Mouse (Mus musculus) monocyte, adult 5-6 weeks (primary cell): ENCODE data around the gene Gprc5c. TPM values are rescaled to one million over a fixed set of nuclear protein-coding genes. Genes with fewer than 3 reads are reported as not detected.
A peak's percentile ranks its signal among the peaks of the same experiment; 100 is the strongest.
"Not testable (repeated sequence)": the region's sequence is repeated elsewhere in the genome, so short reads cannot be mapped to it uniquely, and the experiment has no call there.

ENCODE experiments used
- ATAC-seq: fragments of 153-309, 156-312 bp; replicated peaks from 2 replicates; pipeline ENCODE4 v1.8.0; 2017; ENCODE audit warnings: mild to moderate bottlenecking; ENCODE audit not compliant: low TSS enrichment, insufficient number of reproducible peaks, severe bottlenecking, poor library complexity, low FRiP score
- total RNA-seq: library from RNA; stranded (forward); fragments of 200-1000, 200-491, 200-594 nt; gene quantifications from 3 replicates; pipeline ENCODE4 v1.2.3, GENCODE M21; 2017

Gprc5c gene
- total RNA-seq, 1 experiment from 2014 or later: 1.9 TPM

DNA sequence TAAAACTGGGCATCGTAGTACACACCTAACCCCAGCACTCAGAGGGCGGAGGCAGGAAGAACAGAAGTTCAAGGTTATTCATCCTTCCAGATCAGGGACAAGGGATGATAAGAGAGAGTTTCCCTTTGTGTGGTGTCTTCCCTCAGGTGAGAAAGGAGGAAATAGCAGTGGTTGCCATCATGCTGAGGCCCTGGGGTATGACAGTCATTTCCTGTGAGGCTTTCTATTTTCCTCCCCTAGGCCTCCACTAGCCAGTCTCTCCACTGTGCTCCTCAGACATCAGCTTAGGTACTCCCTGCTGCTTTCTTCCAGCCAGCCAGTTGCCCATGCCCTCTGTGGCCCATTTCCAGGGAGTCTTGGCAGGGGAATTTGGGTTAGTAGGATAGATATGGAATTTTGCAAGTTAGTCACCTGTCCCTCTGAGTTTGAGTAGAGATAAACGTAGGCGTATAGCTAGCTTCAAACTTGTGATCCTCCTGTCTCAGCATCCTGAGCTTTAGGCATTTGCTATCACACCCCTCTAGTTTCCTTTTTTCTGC lies 32.4 kb downstream of the Gprc5c start:
- no peak for ATAC-seq

DNA sequence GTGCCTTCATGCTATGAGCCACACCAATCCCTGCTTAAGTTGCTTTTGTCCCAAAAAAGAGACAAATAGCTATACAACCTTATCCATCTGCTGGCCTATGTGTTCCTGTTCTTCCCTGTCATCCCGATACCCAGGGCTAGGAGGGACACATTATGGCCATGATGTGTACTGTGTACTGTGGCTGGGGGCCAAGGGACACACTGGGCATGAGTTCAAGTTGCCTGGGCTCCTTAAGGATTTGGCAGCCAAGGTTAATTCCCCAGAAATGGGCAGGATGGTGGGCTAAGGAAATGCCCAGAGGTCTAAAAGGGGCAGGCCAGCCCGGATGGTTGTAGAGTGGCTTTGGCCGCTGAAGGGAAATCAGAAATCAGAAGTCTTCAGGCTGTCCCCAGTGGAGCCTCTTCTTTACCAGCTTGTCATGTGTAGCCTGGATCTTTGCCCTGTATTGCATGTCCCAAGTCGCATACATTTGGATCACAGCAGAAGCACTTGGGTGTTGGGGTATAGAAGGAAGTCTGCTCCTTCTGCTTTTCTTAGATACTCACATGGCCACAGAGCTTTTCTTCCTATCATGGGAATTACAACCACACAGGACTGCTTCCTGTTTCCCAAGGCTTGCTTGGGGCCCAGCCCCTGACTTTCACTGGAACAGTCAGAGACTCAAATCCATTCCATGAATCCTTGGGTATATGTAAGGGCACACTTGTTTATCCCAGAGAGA lies 33.6 kb downstream of the Gprc5c start:
- peak; percentile 52 for ATAC-seq

DNA sequence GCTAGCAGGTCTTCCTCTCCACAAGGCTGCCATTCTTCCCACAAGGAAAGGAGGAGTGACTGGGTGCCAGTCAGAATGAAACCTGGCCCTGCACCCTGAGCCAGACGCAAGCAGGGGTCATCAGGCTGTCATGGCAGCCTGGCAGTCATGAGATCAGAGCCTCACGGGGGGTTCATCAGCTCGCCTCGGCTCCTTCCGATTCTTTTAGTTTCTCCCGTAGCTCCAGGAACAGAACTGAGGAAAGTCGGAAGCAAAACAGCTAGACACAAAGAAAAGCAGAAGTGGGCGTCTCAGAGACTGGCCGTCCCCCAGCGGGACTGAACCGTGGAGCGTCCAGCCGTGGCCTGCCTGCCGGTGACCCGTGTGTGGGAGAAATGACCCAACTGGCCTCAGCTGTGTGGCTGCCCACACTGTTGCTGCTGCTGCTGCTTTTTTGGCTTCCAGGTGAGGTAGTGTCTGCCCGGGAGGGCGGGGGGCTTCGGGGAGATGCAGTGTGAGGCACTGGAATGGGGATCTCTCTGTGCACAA lies 39.1 kb downstream of the Gprc5c start, which contains the start of gene Cd300a:
TSS of gene Cd300a (plus strand) at position 51 of the 528 bp plus-strand sequence.
- ATAC-seq: peak; percentile 58

DNA sequence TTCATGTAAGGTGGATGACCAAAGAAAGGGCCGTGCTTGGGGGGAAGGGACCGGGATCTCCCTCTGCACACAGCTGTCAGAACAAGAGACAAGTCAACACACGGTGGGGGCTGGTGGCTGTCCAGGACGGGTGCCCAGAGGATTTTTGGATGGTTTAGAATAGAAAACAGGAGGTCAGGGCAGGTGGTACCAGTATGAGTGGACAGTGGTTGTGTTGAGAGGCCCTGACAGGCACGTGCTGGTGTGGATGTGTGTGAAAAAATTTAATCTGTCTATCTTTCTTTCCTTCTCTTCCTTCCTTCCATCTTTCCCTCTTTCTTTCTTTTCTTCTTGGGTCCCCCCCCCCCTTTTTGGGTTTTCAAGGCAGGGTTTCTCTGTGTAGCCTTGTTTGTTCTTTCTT lies 39.6 kb downstream of the Gprc5c start:
- peak; percentile 16 for ATAC-seq

DNA sequence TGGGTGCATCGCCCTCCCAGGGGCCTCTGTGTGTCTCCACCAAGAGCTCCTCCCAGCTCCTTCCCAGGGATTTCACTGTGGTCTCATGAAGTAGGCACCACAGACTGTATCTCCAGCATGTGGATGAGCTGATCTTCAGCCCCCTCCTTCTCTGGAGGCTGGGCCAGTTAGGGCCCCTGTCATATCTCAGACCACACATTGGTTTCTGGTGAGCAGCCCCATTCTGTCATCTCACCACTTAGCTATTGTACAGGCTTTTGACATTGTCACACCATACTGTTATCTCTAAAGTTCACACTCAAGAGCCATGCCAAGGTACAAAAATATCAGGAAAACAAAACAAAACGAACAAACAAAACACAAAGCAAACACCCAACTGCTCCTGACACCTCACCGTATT lies 45.1 kb downstream of the Gprc5c start:
- ATAC-seq: no peak

DNA sequence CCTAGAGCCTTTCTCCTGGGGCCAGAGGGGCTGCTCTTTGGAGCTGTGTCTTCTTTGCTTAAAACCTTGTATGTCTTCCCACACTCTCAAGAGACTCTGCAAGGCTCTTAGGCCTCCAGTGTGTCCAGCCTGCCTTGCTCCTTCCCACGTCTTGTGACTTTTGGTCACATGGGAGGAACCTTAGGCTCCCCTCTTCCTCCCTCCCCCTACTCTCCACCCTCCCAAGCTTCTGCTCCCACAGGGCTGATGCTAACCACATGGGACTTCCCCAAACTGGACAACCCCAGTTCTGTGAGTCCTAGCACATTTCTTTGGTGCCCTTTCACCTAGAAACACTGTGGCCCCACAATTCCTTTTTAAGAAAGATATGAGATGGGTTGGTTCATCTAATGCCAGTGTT lies 47.1 kb downstream of the Gprc5c start:
- peak; percentile 64 for ATAC-seq

DNA sequence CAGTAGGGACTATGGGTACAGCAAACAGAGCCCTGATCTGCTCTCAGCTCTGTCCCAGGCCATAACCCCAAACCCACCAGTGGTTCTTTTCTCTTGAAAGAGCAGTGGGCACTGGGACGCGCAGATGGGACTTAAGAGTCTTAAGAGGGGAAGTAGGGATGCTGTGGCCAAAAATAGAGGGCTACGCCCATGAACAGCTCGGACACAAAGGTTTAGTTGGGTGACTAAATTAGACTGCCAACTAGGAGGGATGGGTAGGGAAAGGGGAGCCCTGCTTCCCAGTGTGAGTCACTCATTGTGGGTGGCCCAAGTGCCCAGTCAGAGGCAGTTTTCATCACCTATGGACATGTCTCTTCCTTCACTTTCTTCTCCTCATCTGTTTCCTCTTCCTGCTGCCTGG lies 52.3 kb downstream of the Gprc5c start:
- ATAC-seq: peak; percentile 44; the same call in 1 of the 2 replicates

DNA sequence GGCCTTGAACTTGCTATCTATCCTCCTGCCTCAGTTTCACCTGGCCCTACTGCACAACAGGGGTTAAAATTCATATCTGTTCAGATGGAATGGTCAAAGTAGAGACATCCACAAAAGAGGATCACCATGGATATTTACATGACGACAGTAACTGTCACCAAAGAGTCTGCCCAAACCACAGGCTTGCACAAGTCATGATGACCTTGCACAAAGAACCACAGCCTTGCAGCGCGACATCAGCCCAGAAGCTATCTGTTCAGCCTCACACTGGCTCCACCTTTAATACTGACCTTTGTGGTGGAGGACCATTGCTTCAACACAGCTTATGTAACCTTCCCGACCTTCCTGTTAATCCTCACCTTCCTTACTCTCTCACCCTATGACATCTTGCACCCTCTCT lies 56.6 kb downstream of the Gprc5c start:
- ATAC-seq: peak; percentile 68

DNA sequence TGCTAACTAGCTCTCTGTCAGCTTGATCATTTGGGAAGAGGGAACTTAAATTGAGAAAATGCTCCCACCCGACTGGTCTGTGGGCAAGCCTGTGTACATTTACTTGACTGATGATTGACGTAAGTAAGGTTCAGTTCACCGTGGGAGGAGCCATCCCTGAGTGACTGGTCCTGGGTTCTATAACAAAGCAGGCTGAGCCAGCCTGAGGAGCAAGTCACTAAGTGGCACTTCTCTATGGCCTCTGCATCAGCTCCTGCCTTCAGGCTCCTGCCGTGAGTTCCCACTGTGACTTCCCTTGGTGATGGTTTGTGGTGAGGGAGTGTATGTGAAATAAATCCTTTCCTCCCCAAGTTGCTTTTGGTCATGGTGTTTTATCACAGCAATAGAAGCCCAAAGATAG lies 57.1 kb downstream of the Gprc5c start:
- ATAC-seq: peak; percentile 52

DNA sequence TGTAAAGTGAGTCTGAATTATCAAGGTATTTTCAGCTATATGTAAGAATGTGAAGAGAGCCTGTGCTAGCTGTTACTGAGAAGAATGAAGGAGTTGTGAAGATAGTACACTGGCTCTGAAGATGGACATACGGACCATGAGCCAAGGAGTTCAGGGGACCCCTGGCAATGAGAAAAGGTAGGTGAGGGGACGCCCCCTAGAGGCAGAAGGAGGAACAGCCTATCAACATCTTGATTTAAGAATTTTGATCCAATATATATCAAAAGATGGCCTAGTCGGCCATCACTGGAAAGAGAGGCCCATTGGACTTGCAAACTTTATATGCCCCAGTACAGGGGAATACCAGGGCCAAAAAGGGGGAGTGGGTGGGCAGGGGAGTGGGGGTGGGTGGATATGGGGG lies 58.6 kb downstream of the Gprc5c start:
- ATAC-seq: not testable (repeated sequence)

DNA sequence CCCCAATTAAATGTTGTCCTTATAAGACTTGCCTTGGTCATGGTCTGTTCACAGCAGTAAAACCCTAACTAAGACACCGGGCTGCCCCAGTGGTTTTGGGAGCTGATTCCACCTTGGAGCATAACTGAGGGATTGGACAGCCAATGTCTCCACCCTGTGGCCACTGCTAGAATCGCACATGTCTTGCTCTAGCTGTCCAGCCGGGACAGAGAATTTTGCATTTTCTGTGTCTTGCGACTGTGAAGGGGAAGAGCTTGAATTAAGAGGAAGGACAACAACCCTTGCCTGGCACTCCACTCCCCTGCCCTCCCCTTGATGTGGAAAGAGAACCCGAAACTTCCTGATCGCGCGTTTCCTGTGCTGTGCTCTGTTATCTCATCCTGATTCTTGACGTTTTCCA lies 61.9 kb downstream of the Gprc5c start:
- ATAC-seq: peak; percentile 70

DNA sequence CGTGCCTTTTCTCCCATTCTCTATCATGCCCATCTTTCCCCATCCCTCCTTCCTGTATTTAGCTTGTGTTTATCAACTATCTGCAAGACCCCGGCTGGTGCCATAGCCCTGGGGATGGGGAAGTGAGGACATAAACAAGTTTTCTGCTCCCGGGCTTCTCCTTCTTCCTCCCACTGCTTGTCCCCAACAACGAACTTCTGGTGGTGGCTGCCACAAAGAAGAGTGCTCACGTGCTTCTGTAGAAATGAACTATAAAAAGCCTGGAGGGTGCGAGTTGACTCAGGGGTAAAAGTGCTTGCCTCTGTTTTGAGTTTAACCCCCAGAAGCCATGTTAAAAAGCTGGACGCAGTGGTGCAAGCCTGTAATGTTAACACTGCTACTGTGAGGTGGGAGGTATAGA lies 64.0 kb downstream of the Gprc5c start:
- peak; percentile 4; the same call in 1 of the 2 replicates for ATAC-seq

DNA sequence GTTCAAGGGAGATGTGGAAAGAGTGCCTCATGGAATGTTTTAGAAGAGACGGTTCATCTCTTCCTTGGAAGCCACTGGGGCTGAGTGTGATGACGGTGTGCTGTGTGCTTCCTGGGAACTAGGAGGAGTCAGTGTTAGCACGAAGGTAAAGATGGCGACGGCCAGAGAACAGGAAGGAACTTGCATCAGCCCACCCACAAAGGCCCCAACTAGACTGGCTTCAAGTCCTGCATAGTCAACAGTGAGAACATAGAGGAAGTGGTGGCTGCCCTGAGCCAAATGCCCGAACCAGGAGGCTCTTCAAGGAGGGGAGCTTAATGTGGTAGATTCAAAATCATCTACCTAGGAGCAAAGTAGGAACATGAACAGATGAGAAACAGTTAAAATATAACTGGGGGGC lies 66.2 kb downstream of the Gprc5c start:
- peak; percentile 49 for ATAC-seq

Other genes starting within 250 kb of the Gprc5c start
- 1,558 to 1,754 TPM (median 1,732 TPM) in 3 replicates for gene Rpl38, start 182.6 kb upstream of the Gprc5c start, total RNA-seq
- gene Ttyh2, start 175.7 kb upstream of the Gprc5c start, total RNA-seq: 0.48 to 1.2 TPM in 2 of 3 replicates, not detected in the other
- gene Dnaic2, start 123.7 kb upstream of the Gprc5c start, total RNA-seq: not detected in 3 replicates
- 6.3 to 7.4 TPM (median 6.4 TPM) in 3 replicates for gene Kif19a, start 85.8 kb upstream of the Gprc5c start, total RNA-seq
- gene Btbd17, start 55.2 kb upstream of the Gprc5c start, total RNA-seq: not detected in 3 replicates
- not detected in 3 replicates for gene Gpr142, start 52.2 kb upstream of the Gprc5c start, total RNA-seq
- gene Cd300a, start 38.9 kb downstream of the Gprc5c start, total RNA-seq: 204 to 286 TPM (median 215 TPM) in 3 replicates
- gene Cd300lb, start 83.2 kb downstream of the Gprc5c start, total RNA-seq: 53.2 to 124 TPM (median 94.6 TPM) in 3 replicates
- gene Cd300c, start 118.0 kb downstream of the Gprc5c start, total RNA-seq: 3.5 TPM in 1 of 3 replicates, not detected in the others
- gene Cd300ld, start 138.8 kb downstream of the Gprc5c start, total RNA-seq: 282 to 497 TPM (median 452 TPM) in 3 replicates
- 183 to 300 TPM (median 291 TPM) in 3 replicates for gene Cd300c2, start 150.7 kb downstream of the Gprc5c start, total RNA-seq
- not detected in 3 replicates for gene Cd300ld2, start 165.0 kb downstream of the Gprc5c start, total RNA-seq
- 0.97 TPM in 1 of 3 replicates, not detected in the others for gene Cd300ld4, start 175.9 kb downstream of the Gprc5c start, total RNA-seq
- gene Cd300ld5, start 186.6 kb downstream of the Gprc5c start, total RNA-seq: not detected in 3 replicates
- gene Cd300ld3, start 197.3 kb downstream of the Gprc5c start, total RNA-seq: 358 to 471 TPM (median 466 TPM) in 3 replicates
- gene Cd300e, start 211.0 kb downstream of the Gprc5c start, total RNA-seq: 160 to 198 TPM (median 162 TPM) in 3 replicates
- gene Rab37, start 240.3 kb downstream of the Gprc5c start, total RNA-seq: 31.7 to 64.8 TPM (median 33.2 TPM) in 3 replicates